Mouse (Mus musculus) hindbrain, postnatal 0 days (tissue): ENCODE data around the gene Atoh8. TPM values are rescaled to one million over a fixed set of nuclear protein-coding genes. Genes with fewer than 3 reads are reported as not detected.
A peak's percentile ranks its signal among the peaks of the same experiment; 100 is the strongest.

Experiments used
- ATAC-seq: fragments of 200-750 bp; cut with Nextera tagmentation; 2 replicates; pipeline ENCODE4 v1.8.0; 2017; ENCODE audit warnings: mild to moderate bottlenecking, moderate TSS enrichment, moderate library complexity
- DNase-seq: peaks from one replicate; pipeline ENCODE4 v3.0.0-alpha.2; 2015; ENCODE audit warnings: low spot score
- H3K27ac ChIP-seq: fragments of 300-500 bp; sonication (generic); 2 replicates; pipeline ENCODE4 v1.5.1; 2014; ENCODE audit warnings: mild to moderate bottlenecking
- H3K27me3 ChIP-seq: fragments of 300-500 bp; sonication (generic); 2 replicates; pipeline ENCODE4 v1.6.1; 2014; ENCODE audit warnings: low read length, mixed read lengths; ENCODE audit not compliant: insufficient read depth
- H3K36me3 ChIP-seq: fragments of 300-500 bp; sonication (generic); 2 replicates; pipeline ENCODE4 v1.6.1; 2014; ENCODE audit warnings: low read length, mixed read lengths; ENCODE audit not compliant: insufficient read depth
- H3K4me1 ChIP-seq: fragments of 300-500 bp; sonication (generic); 2 replicates; pipeline ENCODE4 v1.6.1; 2014; ENCODE audit warnings: antibody characterized with exemption, low read length, mixed read lengths; ENCODE audit not compliant: insufficient read depth
- H3K4me2 ChIP-seq: fragments of 300-500 bp; sonication (generic); 2 replicates; pipeline ENCODE4 v1.6.1; 2014; ENCODE audit warnings: low read depth, mild to moderate bottlenecking, low read length, moderate library complexity, mixed read lengths
- H3K4me3 ChIP-seq: fragments of 300-500 bp; sonication (generic); 2 replicates; pipeline ENCODE4 v1.5.1; 2014; ENCODE audit warnings: low read length
- H3K9ac ChIP-seq: fragments of 300-500 bp; sonication (generic); replicated peaks from 2 replicates; pipeline ENCODE4 v1.6.1; 2014; ENCODE audit warnings: mild to moderate bottlenecking, low read length, moderate library complexity, mixed read lengths
- H3K9me3 ChIP-seq: fragments of 300-500 bp; sonication (generic); 2 replicates; pipeline ENCODE4 v1.6.1; 2016; ENCODE audit warnings: low read length, mixed read lengths
- CTCF ChIP-seq: IDR thresholded peaks from 2 replicates; pipeline ENCODE4 v1.5.1; 2016; ENCODE audit warnings: antibody characterized with exemption, control low read depth, low read depth
- WGBS: fragments of 180-500 bp; shearing (Covaris S2); extraction: QIAGEN DNeasy Blood & Tissue Kit; methylation state at CpG from one replicate; pipeline ENCODE4 v1.1.7; 2014; 5-methylcytosine and 5-hydroxymethylcytosine counted together
- polyA plus RNA-seq: library from polyadenylated mRNA; unstranded; fragments of >200 nt; fragmentation: Nextera tagmentation; extraction: Ambion mirVana; gene quantifications from 2 replicates; pipeline ENCODE4 v1.2.1, GENCODE M21; 2015
- total RNA-seq: library from RNA; depleted of rRNA; stranded (reverse); fragments of >200 nt; gene quantifications from 2 replicates; pipeline ENCODE4 v1.2.3, GENCODE M21; 2014

Gene Atoh8
- total and polyA plus RNA-seq, 2 experiments from 2014 or later, result 5.2 to 8.1 TPM

GRCm38 (mm10) chr6:72255294-72255693, 19.9 kb upstream of the Atoh8 start:
- H3K9ac ChIP-seq, result no peak overlapping the region
- H3K4me3 ChIP-seq, result no peak overlapping the region
- WGBS, result 56% methylated on average over 6 of the region's 6 CpGs
- DNase-seq (no peak), ATAC-seq (no peak)
- H3K27ac ChIP-seq, result no peak overlapping the region
- H3K36me3 ChIP-seq, result no peaks in the 10 kb centered on the region
- H3K4me1 ChIP-seq, result peaks cover 7% of the 10 kb centered on the region
- no peak for TF ChIP-seq CTCF
- no peaks in the 10 kb centered on the region for H3K27me3 ChIP-seq
- H3K9me3 ChIP-seq, result no peaks in the 10 kb centered on the region
- no peak overlapping the region for H3K4me2 ChIP-seq

- DNase-seq, result peak; percentile 24
- Histone ChIP-seq H3K27ac (peak overlapping the region; percentile 46; the same call in 1 of the 2 replicates), H3K4me1 (peaks cover 7% of the 10 kb centered on the region), H3K4me3 (no peak overlapping the region), H3K9me3 (no peaks in the 10 kb centered on the region), H3K36me3 (no peaks in the 10 kb centered on the region), H3K4me2 (no peak overlapping the region), H3K9ac (no peak overlapping the region), H3K27me3 (no peaks in the 10 kb centered on the region)
- TF ChIP-seq CTCF, result no peak
- ATAC-seq, result peak; percentile 52
- 48% methylated on average over 10 of the region's 10 CpGs for WGBS
Measured at GRCm38 (mm10) chr6:72254588-72255075, 19.3 kb upstream of the Atoh8 start.

- no peak overlapping the region for H3K4me2 ChIP-seq
- peak; percentile 41 for DNase-seq
- peak; percentile 77 for ATAC-seq
- no peak overlapping the region for H3K4me3 ChIP-seq
- no peak overlapping the region for H3K9ac ChIP-seq
- no peaks in the 10 kb centered on the region for H3K27me3 ChIP-seq
- no peak for TF ChIP-seq CTCF
- H3K4me1 ChIP-seq, result peaks cover 7% of the 10 kb centered on the region
- no peaks in the 10 kb centered on the region for H3K9me3 ChIP-seq
- H3K27ac ChIP-seq, result peak overlapping the region; percentile 46
- WGBS, result 49% methylated on average over 4 of the region's 4 CpGs
- H3K36me3 ChIP-seq, result no peaks in the 10 kb centered on the region
Measured at GRCm38 (mm10) chr6:72253911-72254587, 18.7 kb upstream of the Atoh8 start.

- Histone ChIP-seq H3K4me2 (no peak overlapping the region), H3K4me1 (peaks cover 7% of the 10 kb centered on the region), H3K27ac (no peak overlapping the region), H3K9me3 (no peaks in the 10 kb centered on the region), H3K36me3 (no peaks in the 10 kb centered on the region), H3K4me3 (no peak overlapping the region), H3K27me3 (no peaks in the 10 kb centered on the region), H3K9ac (no peak overlapping the region)
- 78% methylated on average over 4 of the region's 4 CpGs for WGBS
- no peak for TF ChIP-seq CTCF
- DNase-seq (no peak), ATAC-seq (no peak)
Measured at GRCm38 (mm10) chr6:72253168-72253567, 17.8 kb upstream of the Atoh8 start.

- no peak for ATAC-seq
- no peak for TF ChIP-seq CTCF
- 93% methylated on average over 1 of the region's 1 CpGs for WGBS
Measured at GRCm38 (mm10) chr6:72252433-72252832, 17.1 kb upstream of the Atoh8 start.

GRCm38 (mm10) chr6:72249981-72250380, 14.6 kb upstream of the Atoh8 start:
- no peaks in the 10 kb centered on the region for H3K27me3 ChIP-seq
- DNase-seq, result no peak
- WGBS, result 90% methylated on average over 4 of the region's 4 CpGs
- no peaks in the 10 kb centered on the region for H3K9me3 ChIP-seq
- H3K4me2 ChIP-seq, result no peak overlapping the region
- no peaks in the 10 kb centered on the region for H3K36me3 ChIP-seq
- H3K4me1 ChIP-seq, result peaks cover 4% of the 10 kb centered on the region
- no peak overlapping the region for H3K4me3 ChIP-seq
- ATAC-seq, result no peak
- H3K27ac ChIP-seq, result no peak overlapping the region
- no peak overlapping the region for H3K9ac ChIP-seq
- TF ChIP-seq CTCF, result no peak

More at GRCm38 (mm10) chr6:72252433-72252832, 17.1 kb upstream of the Atoh8 start:
- H3K27ac ChIP-seq, result no peak overlapping the region
- no peak overlapping the region for H3K4me3 ChIP-seq
- no peak overlapping the region for H3K9ac ChIP-seq
- no peak for DNase-seq
- peaks cover 7% of the 10 kb centered on the region for H3K4me1 ChIP-seq
- no peaks in the 10 kb centered on the region for H3K27me3 ChIP-seq
- no peaks in the 10 kb centered on the region for H3K9me3 ChIP-seq
- no peaks in the 10 kb centered on the region for H3K36me3 ChIP-seq
- H3K4me2 ChIP-seq, result no peak overlapping the region
